Mouse (Mus musculus) layer of hippocampus, adult 8-10 months (tissue): ENCODE measurements around the gene Nlgn1. TPM values are rescaled to one million over a fixed set of nuclear protein-coding genes. Genes with fewer than 3 reads are reported as not detected.
A peak's percentile ranks its signal among the peaks of the same experiment; 100 is the strongest.

Source experiments
- DNase-seq, 2 experiments: peaks; one replicate each; pipeline ENCODE4 v3.0.0; 2022; ENCODE audit warnings: low spot score in 2 of 2
- total RNA-seq, 4 experiments: library from RNA; stranded (reverse); gene quantifications; 2 replicates each; pipeline ENCODE4 v1.2.4; 2022

The Nlgn1 gene
- total RNA-seq, 4 experiments from 2014 or later: 97.6 to 106 (median 102) TPM

- no peak for DNase-seq
These were observed 487.4 kb downstream of the Nlgn1 start for GRCm38 (mm10) chr3:25844686-25845462.

- DNase-seq: peak in 1 of 2 experiments; percentile 27
These were observed 502.0 kb downstream of the Nlgn1 start for GRCm38 (mm10) chr3:25830237-25830636.

- peak in 1 of 2 experiments; percentile 26 for DNase-seq
These were observed 518.9 kb downstream of the Nlgn1 start for GRCm38 (mm10) chr3:25813368-25813767.

GRCm38 (mm10) chr3:25807559-25807958 is 524.7 kb downstream of the Nlgn1 start:
- peak; percentile 34 to 53 for DNase-seq

DNA sequence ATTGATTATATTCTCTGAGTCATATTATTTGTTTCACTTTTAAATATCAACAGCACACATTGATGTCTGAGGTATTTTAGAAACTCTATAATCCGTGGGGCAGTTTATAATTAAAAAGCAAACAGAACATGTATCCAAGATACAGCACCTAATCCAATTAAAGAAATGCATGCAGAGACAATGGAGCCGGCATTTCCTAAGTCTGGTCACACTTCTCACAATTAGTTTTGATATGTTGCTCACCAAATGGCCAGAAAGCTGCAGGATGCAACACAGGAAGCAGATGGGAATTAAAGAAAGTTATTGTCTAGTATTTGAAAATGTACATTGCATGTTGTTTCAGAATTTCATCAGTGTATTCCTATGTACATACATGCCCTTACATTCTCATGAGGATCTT is 550.6 kb downstream of the Nlgn1 start:
- no peak for DNase-seq

GRCm38 (mm10) chr3:25775437-25775836 is 556.8 kb downstream of the Nlgn1 start:
- DNase-seq: no peak

DNA sequence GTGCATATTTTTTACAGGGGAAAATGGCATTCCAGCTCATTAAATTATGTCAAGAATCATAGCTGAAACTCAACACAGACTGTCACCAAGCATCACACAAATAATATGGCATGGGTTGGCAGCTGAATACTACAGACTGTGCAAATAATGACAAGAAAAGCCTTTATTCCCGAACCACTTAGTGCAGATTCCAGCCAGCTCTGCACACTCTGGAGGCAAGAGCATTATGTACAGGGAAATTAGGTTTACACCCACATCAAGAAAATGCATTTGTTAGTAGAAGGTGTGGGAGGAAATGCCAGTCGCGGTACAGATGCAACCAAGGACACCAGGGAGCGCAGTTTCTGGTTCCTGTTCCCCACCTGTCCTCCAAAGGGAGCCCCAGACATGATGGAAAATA is 558.4 kb downstream of the Nlgn1 start:
- peak; percentile 51 for DNase-seq

DNA sequence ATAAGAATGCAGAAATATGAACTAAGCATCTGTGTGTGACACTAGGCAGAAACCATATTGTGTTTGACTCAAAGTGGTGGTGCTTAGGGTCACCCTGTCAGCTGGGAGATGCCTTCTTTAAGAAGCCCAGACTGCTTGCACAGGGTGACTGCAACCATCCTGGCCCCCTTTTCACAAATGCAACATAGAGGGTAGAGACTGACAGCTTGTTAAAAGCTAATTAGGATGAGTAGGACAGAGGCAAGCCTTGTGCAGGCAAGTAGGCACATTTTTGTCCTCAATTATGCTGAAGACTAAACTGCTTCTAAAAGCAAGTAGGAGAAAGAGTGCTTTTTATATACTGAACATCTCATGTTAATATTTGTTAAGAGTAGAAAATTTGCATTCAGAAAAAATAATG is 558.8 kb downstream of the Nlgn1 start:
- no peak for DNase-seq

GRCm38 (mm10) chr3:25763689-25764088 is 568.6 kb downstream of the Nlgn1 start:
- no peak for DNase-seq

- DNase-seq: no peak
These were observed 574.4 kb downstream of the Nlgn1 start for GRCm38 (mm10) chr3:25757813-25758212.

DNA sequence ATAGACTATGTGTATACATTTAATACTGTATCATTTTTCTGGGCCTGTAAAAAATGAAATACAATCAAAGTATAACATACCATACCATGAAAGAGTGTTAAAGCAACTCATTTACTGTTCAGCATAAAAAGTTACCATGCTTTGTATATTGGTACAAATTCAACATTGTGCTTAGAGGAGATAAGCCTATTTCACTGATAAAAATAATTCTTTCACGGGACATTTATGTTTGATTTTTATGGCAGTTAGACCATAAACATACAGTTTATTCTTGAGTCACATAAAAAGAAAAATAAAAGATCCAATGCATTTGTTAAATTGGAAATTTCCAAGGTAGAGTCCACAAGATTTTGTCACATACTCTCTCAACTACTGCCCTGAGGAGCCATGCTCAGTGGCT is 608.1 kb downstream of the Nlgn1 start:
- DNase-seq: no peak

GRCm38 (mm10) chr3:25721464-25721863 is 610.8 kb downstream of the Nlgn1 start:
- DNase-seq: no peak

DNA sequence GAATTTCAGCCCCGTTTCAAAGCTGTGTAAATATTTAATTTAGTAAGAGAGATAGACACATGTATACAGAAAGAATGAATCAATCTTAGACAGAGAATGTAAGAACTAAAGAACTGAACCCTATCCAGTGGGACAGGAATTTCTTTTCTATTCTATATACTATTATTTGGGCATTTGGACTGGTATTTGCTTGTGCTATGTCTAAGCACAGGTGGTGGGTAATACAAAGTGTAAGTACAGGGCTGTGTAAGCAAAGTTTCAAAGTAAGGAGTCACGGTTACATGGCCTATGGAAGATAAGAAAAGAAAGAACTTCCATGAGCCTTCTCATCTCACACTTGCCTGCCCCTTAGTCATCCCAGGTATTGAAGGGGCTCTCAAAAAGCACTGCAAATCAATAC is 624.9 kb downstream of the Nlgn1 start:
- no peak for DNase-seq

DNA sequence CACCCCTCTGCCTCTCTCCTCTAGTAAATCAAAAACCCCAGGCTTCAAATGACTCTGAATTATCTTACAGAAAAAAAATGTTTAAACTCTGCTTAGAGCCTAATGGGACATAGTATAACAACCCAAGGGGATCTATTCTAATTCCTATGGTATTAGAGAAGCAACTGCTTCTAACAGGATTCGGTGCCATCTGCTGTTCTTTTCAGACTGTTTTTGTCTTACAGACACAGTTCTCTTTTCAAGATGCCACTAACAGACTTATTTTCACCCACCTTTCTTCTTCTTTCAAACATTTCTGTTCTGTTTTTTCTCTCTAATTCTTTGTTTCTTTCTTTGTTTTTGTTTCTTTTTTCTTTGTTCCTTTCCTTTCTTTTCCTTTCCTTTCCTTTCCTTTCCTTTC is 635.0 kb downstream of the Nlgn1 start:
- DNase-seq: no peak

GRCm38 (mm10) chr3:25688789-25689464 is 643.3 kb downstream of the Nlgn1 start:
- DNase-seq: no peak

- DNase-seq: no peak
These were observed 648.6 kb downstream of the Nlgn1 start for GRCm38 (mm10) chr3:25683696-25684095.

- peak; percentile 56 to 57 for DNase-seq
These were observed 652.9 kb downstream of the Nlgn1 start for GRCm38 (mm10) chr3:25679373-25679772.

DNA sequence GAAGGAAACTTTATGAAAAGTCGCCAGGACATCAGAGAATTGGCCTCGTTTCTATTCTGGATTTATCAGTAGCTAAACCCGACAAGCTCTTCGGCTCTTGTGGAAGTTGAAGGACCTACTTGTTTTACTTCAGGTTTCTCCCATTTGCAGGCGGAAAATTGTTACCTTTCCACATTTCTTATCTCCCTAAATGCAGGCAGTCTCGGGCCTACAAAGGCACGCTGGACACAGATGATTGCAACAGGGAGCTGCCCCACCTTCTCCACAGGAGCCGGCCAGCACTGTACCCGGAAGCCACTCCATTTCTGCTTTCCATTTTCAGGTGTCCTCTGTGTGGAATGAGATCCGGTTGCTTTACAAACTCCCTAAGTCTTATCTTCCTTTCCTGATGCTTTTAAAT is 656.4 kb downstream of the Nlgn1 start:
- no peak for DNase-seq

GRCm38 (mm10) chr3:25675069-25675468 is 657.2 kb downstream of the Nlgn1 start:
- DNase-seq: no peak

- DNase-seq: no peak
These were observed 658.9 kb downstream of the Nlgn1 start for GRCm38 (mm10) chr3:25673408-25673807.

DNA sequence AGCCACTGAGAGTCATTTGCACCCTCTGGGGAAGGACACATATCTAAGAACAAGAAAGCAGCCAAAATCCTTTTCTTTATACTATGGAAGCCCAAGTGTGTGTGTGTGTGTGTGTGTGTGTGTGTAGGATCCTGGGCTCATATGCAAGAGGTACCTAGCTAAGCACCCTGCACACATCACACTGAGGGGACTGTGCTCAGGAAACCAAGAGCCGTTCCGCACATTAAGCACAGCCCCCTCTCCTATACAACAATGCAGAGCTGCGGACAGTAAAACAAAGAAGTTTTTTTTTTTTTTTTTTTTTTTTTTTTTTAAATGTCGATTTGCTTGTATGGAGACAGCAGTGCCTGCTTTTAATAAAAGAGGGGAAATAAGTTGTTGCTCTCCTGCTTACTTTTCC is 659.5 kb downstream of the Nlgn1 start:
- DNase-seq: no peak

GRCm38 (mm10) chr3:25663464-25663863 is 668.8 kb downstream of the Nlgn1 start:
- no peak for DNase-seq

- DNase-seq: no peak
These were observed 672.0 kb downstream of the Nlgn1 start for GRCm38 (mm10) chr3:25660285-25660684.
